Mouse (Mus musculus) hindbrain, embryonic 14.5 days (tissue): ENCODE measurements around the gene Mad1l1. TPM values are rescaled to one million over a fixed set of nuclear protein-coding genes. Genes with fewer than 3 reads are reported as not detected.

Experiments
- ATAC-seq: fragments of 200-750 bp; cut with Nextera tagmentation; 2 replicates; pipeline ENCODE4 v1.8.0; 2017; ENCODE audit warnings: moderate number of reproducible peaks, mild to moderate bottlenecking, moderate TSS enrichment, moderate library complexity; ENCODE audit not compliant: low FRiP score
- DNase-seq: peaks from one replicate; pipeline ENCODE4 v3.0.0-alpha.2; 2015; ENCODE audit warnings: low spot score
- H3K27ac ChIP-seq: fragments of 300-500 bp; sonication (generic); 2 replicates; pipeline ENCODE4 v1.5.1; 2014; ENCODE audit warnings: mild to moderate bottlenecking, moderate library complexity
- H3K27me3 ChIP-seq: fragments of 300-500 bp; sonication (generic); 2 replicates; pipeline ENCODE4 v1.6.1; 2014; ENCODE audit warnings: mild to moderate bottlenecking, low read length, mixed read lengths; ENCODE audit not compliant: control insufficient read depth, insufficient read depth
- H3K36me3 ChIP-seq: fragments of 300-500 bp; sonication (generic); replicated peaks from 2 replicates; pipeline ENCODE4 v1.6.1; 2014; ENCODE audit not compliant: control insufficient read depth, insufficient read depth
- H3K4me1 ChIP-seq: fragments of 300-500 bp; sonication (generic); replicated peaks from 2 replicates; pipeline ENCODE4 v1.6.1; 2014; ENCODE audit warnings: antibody characterized with exemption, low read length, mixed read lengths; ENCODE audit not compliant: control insufficient read depth, insufficient read depth
- H3K4me2 ChIP-seq: fragments of 300-500 bp; sonication (generic); replicated peaks from 2 replicates; pipeline ENCODE4 v1.6.1; 2014; ENCODE audit warnings: mild to moderate bottlenecking, moderate library complexity
- H3K4me3 ChIP-seq: fragments of 300-500 bp; sonication (generic); replicated peaks from 2 replicates; pipeline ENCODE4 v1.5.1; 2014; ENCODE audit warnings: mild to moderate bottlenecking, low read length
- H3K9ac ChIP-seq: fragments of 300-500 bp; sonication (generic); 2 replicates; pipeline ENCODE4 v1.6.1; 2014
- H3K9me3 ChIP-seq: fragments of 300-500 bp; sonication (generic); 2 replicates; pipeline ENCODE4 v1.6.1; 2016; ENCODE audit warnings: low read length; ENCODE audit not compliant: control insufficient read depth
- WGBS: fragments of 180-500 bp; shearing (Covaris S2); extraction: QIAGEN DNeasy Blood & Tissue Kit; methylation state at CpG from one replicate; pipeline ENCODE4 v1.1.7; 2014; 5-methylcytosine and 5-hydroxymethylcytosine counted together
- polyA plus RNA-seq: library from polyadenylated mRNA; unstranded; fragments of >200 nt; fragmentation: Nextera tagmentation; extraction: Ambion mirVana; gene quantifications from 2 replicates; pipeline ENCODE4 v1.2.1, GENCODE M21; 2014

Mad1l1 gene
- polyA plus RNA-seq, 1 experiment from 2014 or later = 28.3 TPM

GRCm38 (mm10) chr5:140115434-140116271 lies 205.7 kb downstream of the Mad1l1 start:
- ATAC-seq (peak; percentile 84), DNase-seq (peak; percentile 71)
- Histone ChIP-seq H3K9ac (no peak overlapping the region), H3K27me3 (no peaks in the 10 kb centered on the region), H3K36me3 (0 out of 2 replicates have a peak, but pooled peaks cover 5% of the 10 kb centered on the region), H3K9me3 (no peaks in the 10 kb centered on the region), H3K27ac (peak overlapping the region; percentile 63), H3K4me3 (no peak overlapping the region), H3K4me2 (no peak overlapping the region), H3K4me1 (peaks cover 32% of the 10 kb centered on the region)
- WGBS = 21% methylated on average over 8 of the region's 8 CpGs

- Histone ChIP-seq H3K27me3 (no peaks in the 10 kb centered on the region), H3K4me1 (peaks cover 32% of the 10 kb centered on the region)
- no peak for DNase-seq
Observed at GRCm38 (mm10) chr5:140114512-140115060, 206.8 kb downstream of the Mad1l1 start.

DNA sequence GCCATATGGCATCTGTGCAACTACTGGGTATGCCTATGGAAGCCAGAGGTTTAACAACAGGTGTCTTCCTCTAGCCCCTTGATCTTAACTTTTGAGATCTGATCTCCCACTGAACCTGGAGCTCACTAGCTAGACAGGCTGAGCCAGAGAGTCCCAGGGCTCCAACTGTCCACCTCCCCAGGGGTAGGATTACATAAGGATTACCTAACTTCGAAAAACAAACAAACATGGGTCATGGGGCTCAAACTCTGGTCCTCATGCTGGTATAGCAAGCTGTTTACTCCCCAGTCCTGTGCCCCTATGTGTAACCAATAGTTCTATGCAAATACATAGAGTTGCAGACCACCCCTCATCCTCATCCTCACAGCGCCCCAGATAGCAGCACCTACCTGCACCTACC lies 208.1 kb downstream of the Mad1l1 start:
- WGBS = 98% methylated on average over 2 of the region's 2 CpGs
- H3K9me3 ChIP-seq = no peaks in the 10 kb centered on the region
- no peak overlapping the region for H3K4me3 ChIP-seq
- no peak overlapping the region for H3K9ac ChIP-seq
- no peaks in the 10 kb centered on the region for H3K27me3 ChIP-seq
- H3K27ac ChIP-seq = no peak overlapping the region
- ATAC-seq (no peak), DNase-seq (no peak)
- H3K4me2 ChIP-seq = no peak overlapping the region
- H3K36me3 ChIP-seq = 0 out of 2 replicates have a peak, but pooled peaks cover 5% of the 10 kb centered on the region
- H3K4me1 ChIP-seq = peaks cover 28% of the 10 kb centered on the region

More at GRCm38 (mm10) chr5:140114512-140115060, 206.8 kb downstream of the Mad1l1 start:
- no peak for ATAC-seq
- peak overlapping the region; percentile 60; the same call in 1 of the 2 replicates for H3K27ac ChIP-seq
- 0 out of 2 replicates have a peak, but pooled peaks cover 5% of the 10 kb centered on the region for H3K36me3 ChIP-seq
- H3K4me2 ChIP-seq = no peak overlapping the region
- H3K4me3 ChIP-seq = no peak overlapping the region
- WGBS = 83% methylated on average over 3 of the region's 3 CpGs
- no peaks in the 10 kb centered on the region for H3K9me3 ChIP-seq
- H3K9ac ChIP-seq = no peak overlapping the region

- no peak for ATAC-seq
- H3K9me3 ChIP-seq = no peaks in the 10 kb centered on the region
- H3K36me3 ChIP-seq = 0 out of 2 replicates have a peak, but pooled peaks cover 5% of the 10 kb centered on the region
- no peak overlapping the region for H3K4me3 ChIP-seq
- WGBS = 76% methylated on average over 3 of the region's 3 CpGs
- no peaks in the 10 kb centered on the region for H3K27me3 ChIP-seq
- H3K4me1 ChIP-seq = peaks cover 5% of the 10 kb centered on the region; the same call in 1 of the 2 replicates
- DNase-seq = no peak
- no peak overlapping the region for H3K27ac ChIP-seq
- no peak overlapping the region for H3K9ac ChIP-seq
- H3K4me2 ChIP-seq = no peak overlapping the region
Observed at GRCm38 (mm10) chr5:140110024-140110423, 211.3 kb downstream of the Mad1l1 start.

GRCm38 (mm10) chr5:140107907-140108306 lies 213.4 kb downstream of the Mad1l1 start:
- Histone ChIP-seq H3K9ac (no peak overlapping the region), H3K4me3 (no peak overlapping the region), H3K27ac (no peak overlapping the region), H3K4me2 (no peak overlapping the region), H3K36me3 (0 out of 2 replicates have a peak, but pooled peaks cover 5% of the 10 kb centered on the region), H3K9me3 (no peaks in the 10 kb centered on the region), H3K4me1 (peaks cover 3% of the 10 kb centered on the region; the same call in 1 of the 2 replicates), H3K27me3 (no peaks in the 10 kb centered on the region)
- WGBS = 95% methylated on average over 2 of the region's 2 CpGs
- DNase-seq = no peak
- no peak for ATAC-seq

DNA sequence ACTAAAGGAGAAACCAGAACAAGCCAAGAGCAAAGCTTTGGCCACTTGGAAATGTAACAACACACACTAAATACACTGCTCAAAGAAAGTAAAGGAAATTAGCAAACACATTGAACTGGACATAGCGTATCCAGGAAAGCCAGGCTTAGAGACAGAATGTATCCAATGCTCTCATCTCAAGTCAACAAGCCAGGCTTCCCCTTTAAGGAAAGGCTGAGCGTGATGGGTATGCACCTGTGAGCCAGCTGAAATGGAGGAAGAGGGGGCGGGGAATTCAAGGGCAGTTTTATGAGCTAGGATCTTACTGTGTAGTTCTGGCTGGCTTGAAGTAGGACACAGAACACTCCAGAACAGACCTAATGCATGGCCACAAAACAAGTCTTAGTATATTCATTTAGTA lies 215.3 kb downstream of the Mad1l1 start:
- 89% methylated on average over 3 of the region's 3 CpGs for WGBS
- no peak for DNase-seq
- no peak for ATAC-seq

DNA sequence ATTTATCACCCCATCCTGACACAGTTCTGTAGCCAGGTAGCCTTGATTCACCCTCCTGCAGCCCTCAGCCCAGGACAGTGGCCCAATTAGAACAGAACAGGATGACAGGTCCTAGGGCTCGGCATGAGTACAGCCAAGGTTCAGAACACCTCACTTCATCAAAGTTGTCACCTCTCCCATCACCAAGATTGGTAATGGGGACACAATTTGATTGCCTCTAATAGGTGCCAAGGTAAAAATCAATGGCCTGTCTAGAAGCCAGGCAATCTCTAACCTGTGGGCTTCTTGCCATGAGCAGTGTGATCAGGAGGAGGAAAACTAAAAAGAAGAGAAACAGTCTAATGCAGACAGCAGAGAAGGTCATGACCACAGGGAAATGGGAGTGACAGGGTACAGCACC lies 216.5 kb downstream of the Mad1l1 start:
- no peaks in the 10 kb centered on the region for H3K9me3 ChIP-seq
- H3K27ac ChIP-seq = no peak overlapping the region
- DNase-seq (no peak), ATAC-seq (no peak)
- no peak overlapping the region for H3K4me3 ChIP-seq
- no peaks in the 10 kb centered on the region for H3K36me3 ChIP-seq
- H3K4me2 ChIP-seq = no peak overlapping the region
- peaks cover 11% of the 10 kb centered on the region; the same call in 1 of the 2 replicates for H3K4me1 ChIP-seq
- H3K9ac ChIP-seq = no peak overlapping the region
- 91% methylated on average over 1 of the region's 1 CpGs for WGBS
- no peaks in the 10 kb centered on the region for H3K27me3 ChIP-seq

More for the DNA sequence above, 215.3 kb downstream of the Mad1l1 start:
- H3K36me3 ChIP-seq = no peaks in the 10 kb centered on the region
- H3K9me3 ChIP-seq = no peaks in the 10 kb centered on the region
- H3K27ac ChIP-seq = no peak overlapping the region
- H3K9ac ChIP-seq = no peak overlapping the region
- H3K4me2 ChIP-seq = no peak overlapping the region
- no peaks in the 10 kb centered on the region for H3K27me3 ChIP-seq
- H3K4me1 ChIP-seq = peaks cover 11% of the 10 kb centered on the region; the same call in 1 of the 2 replicates
- no peak overlapping the region for H3K4me3 ChIP-seq

- no peaks in the 10 kb centered on the region for H3K36me3 ChIP-seq
- WGBS = 73% methylated on average over 8 of the region's 8 CpGs
- H3K9ac ChIP-seq = no peak overlapping the region
- no peak overlapping the region for H3K4me2 ChIP-seq
- no peak overlapping the region for H3K4me3 ChIP-seq
- no peaks in the 10 kb centered on the region for H3K9me3 ChIP-seq
- ATAC-seq (no peak), DNase-seq (no peak)
- H3K27me3 ChIP-seq = no peaks in the 10 kb centered on the region
- no peak overlapping the region for H3K27ac ChIP-seq
- H3K4me1 ChIP-seq = peaks cover 11% of the 10 kb centered on the region; the same call in 1 of the 2 replicates
Observed at GRCm38 (mm10) chr5:140102731-140103130, 218.6 kb downstream of the Mad1l1 start.

DNA sequence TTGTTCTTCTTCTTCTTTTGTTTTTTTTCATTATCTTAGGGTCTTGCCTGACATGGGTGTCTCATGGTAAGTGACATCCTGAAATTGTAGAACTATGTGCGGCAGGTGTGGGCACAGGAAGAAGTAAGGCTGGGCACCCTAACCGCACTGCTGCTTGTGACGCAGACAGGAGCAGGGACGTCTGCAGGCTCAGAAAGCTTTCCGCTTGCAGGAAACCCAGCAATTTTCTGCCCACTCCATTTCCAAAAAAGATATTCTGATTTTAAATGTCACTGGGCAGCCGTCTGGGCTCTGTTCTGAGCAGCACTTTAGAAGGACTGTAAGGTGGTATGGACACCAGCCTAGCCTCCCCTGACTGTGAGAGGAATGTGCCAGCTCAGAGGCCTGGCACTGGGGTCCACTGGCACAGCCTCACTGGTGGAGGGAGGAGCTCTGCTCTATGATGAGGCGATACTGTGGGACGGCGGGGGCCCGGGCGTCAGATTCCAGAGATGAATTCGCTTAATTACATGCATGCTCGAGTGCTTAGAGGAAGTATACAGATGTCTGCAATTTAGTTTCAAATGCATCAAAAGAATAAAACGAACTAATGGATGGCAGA lies 219.8 kb downstream of the Mad1l1 start:
- no peak for DNase-seq
- 79% methylated on average over 14 of the region's 14 CpGs for WGBS
- H3K4me1 ChIP-seq = peaks cover 11% of the 10 kb centered on the region; the same call in 1 of the 2 replicates
- ATAC-seq = no peak
- H3K36me3 ChIP-seq = no peaks in the 10 kb centered on the region
- H3K4me2 ChIP-seq = no peak overlapping the region
- H3K9ac ChIP-seq = no peak overlapping the region
- H3K4me3 ChIP-seq = no peak overlapping the region
- no peak overlapping the region for H3K27ac ChIP-seq
- H3K27me3 ChIP-seq = no peaks in the 10 kb centered on the region
- H3K9me3 ChIP-seq = no peaks in the 10 kb centered on the region
